Mouse (Mus musculus): ENCODE data around the gene Slc36a2. TPM values are rescaled to one million over a fixed set of nuclear protein-coding genes. Genes with fewer than 3 reads are reported as not detected.

Slc36a2 gene
- polyA plus RNA-seq, 1 experiment from 2014 or later = not detected

DNA sequence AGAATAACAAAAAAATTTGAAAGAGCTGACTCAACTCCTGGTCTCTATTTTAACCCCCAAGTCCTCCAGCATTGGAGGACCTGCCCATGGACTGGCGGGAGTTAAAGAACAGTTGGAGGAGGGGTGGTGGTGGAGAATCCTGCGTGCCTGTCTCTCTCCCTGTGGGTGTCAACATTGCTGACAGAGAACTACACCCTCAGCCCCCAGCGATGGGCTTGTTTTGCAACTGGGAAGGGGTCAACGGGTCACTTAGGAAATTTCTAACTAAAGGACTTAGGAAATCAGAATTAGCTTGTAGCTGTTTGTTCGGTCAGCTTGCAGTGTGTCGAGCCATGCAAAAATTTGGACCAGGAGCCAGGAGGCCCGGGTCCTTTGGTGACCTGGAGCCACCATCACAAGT is 1.8 kb downstream of the Slc36a2 start:
- WGBS = 45% methylated on average over 7 of the region's 7 CpGs
- no peaks in the 10 kb centered on the region for H3K27me3 ChIP-seq (replicated peaks; ENCODE audit: control insufficient read depth, insufficient read depth, low read length)
- ATAC-seq = no peak
- no peaks in the 10 kb centered on the region for H3K9me3 ChIP-seq (ENCODE audit: control insufficient read depth)
- H3K4me3 ChIP-seq (ENCODE audit: low read depth, low read length) = no peak overlapping the region
- TF ChIP-seq CTCF (IDR thresholded peaks at IDR 0.05; ENCODE audit: low read depth) = no peak
- H3K36me3 ChIP-seq (ENCODE audit: control insufficient read depth, insufficient read depth) = no peaks in the 10 kb centered on the region
- H3K27ac ChIP-seq (ENCODE audit: low read depth, low read length) = no peak overlapping the region
- no peaks in the 10 kb centered on the region for H3K4me1 ChIP-seq (replicated peaks; ENCODE audit: control insufficient read depth, insufficient read depth, low read length)
- H3K4me2 ChIP-seq (replicated peaks; ENCODE audit: low read depth) = no peak overlapping the region
- no peak overlapping the region for H3K9ac ChIP-seq (ENCODE audit: low read depth, low read length)

DNA sequence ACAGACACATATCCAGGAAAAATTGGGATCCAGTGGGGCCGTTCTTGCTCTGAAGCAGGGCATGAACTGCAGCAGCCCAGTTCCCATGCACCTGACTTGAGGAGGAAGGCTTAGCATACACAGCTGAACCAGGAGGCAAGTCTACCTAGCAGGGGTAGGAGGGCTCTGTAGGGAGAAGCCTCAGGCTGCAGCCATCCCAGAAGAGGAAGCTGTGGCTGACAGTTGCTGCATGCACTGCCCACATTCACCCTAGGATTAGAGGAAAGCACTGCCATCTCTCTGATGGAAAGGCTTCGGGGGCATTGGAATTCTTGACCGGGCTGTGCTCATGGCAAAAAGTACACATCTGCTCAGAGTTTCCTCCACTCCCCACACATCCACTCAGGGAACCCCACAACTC is 5.0 kb downstream of the Slc36a2 start:
- WGBS = 87% methylated on average over 3 of the region's 3 CpGs
- Histone ChIP-seq H3K4me2 (replicated peaks; ENCODE audit: low read depth) (no peak overlapping the region), H3K4me1 (replicated peaks; ENCODE audit: control insufficient read depth, insufficient read depth, low read length) (no peaks in the 10 kb centered on the region), H3K27me3 (replicated peaks; ENCODE audit: control insufficient read depth, insufficient read depth, low read length) (no peaks in the 10 kb centered on the region), H3K27ac (ENCODE audit: low read depth, low read length) (no peak overlapping the region), H3K4me3 (ENCODE audit: low read depth, low read length) (no peak overlapping the region), H3K9me3 (ENCODE audit: control insufficient read depth) (no peaks in the 10 kb centered on the region), H3K9ac (ENCODE audit: low read depth, low read length) (no peak overlapping the region), H3K36me3 (ENCODE audit: control insufficient read depth, insufficient read depth) (no peaks in the 10 kb centered on the region)
- ATAC-seq = no peak
- TF ChIP-seq CTCF (IDR thresholded peaks at IDR 0.05; ENCODE audit: low read depth) = no peak

DNA sequence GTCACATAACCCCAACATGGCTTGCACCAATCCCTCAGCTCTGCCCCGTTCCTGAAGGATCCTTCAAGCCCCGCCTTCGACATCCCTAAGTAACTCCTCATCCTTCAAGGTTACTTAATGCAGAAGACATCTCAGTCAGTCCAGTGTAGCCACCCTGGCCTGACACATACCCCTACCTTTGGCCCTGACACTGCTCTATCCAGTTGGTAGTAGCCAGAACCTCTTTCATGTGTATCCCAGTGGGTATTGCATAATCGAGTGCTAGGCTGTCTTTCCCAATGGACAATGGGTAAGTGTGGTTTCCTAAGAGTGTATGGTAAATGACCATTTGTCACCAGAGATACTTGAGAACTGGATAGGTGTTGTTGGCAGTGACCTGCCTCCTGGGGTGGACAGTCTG is 6.0 kb downstream of the Slc36a2 start:
- TF ChIP-seq CTCF (IDR thresholded peaks at IDR 0.05; ENCODE audit: low read depth) = no peak
- H3K9me3 ChIP-seq (ENCODE audit: control insufficient read depth) = no peaks in the 10 kb centered on the region
- no peaks in the 10 kb centered on the region for H3K27me3 ChIP-seq (replicated peaks; ENCODE audit: control insufficient read depth, insufficient read depth, low read length)
- no peak overlapping the region for H3K4me2 ChIP-seq (replicated peaks; ENCODE audit: low read depth)
- H3K4me3 ChIP-seq (ENCODE audit: low read depth, low read length) = no peak overlapping the region
- WGBS = 83% methylated on average over 4 of the region's 4 CpGs
- H3K27ac ChIP-seq (ENCODE audit: low read depth, low read length) = no peak overlapping the region
- no peak for ATAC-seq
- no peaks in the 10 kb centered on the region for H3K4me1 ChIP-seq (replicated peaks; ENCODE audit: control insufficient read depth, insufficient read depth, low read length)
- H3K9ac ChIP-seq (ENCODE audit: low read depth, low read length) = no peak overlapping the region
- H3K36me3 ChIP-seq (ENCODE audit: control insufficient read depth, insufficient read depth) = no peaks in the 10 kb centered on the region

DNA sequence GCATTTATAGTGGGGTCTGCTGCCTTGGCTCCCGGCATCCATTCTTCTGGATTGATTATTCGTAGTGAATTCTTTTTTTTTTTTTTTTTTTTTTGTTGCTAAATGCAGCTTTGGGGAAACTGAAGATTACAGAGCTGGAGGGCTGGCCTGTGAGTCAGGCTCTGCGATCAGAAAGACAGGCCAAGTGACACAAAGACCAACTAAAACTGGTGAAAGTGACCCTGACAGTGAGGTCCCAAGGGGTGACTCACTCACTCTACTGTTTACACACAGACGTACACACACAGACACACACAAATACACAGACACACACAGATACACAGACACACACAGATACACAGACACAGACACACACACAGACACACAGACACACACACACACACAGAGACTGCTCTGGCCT is 14.4 kb downstream of the Slc36a2 start:
- Histone ChIP-seq H3K9me3 (ENCODE audit: control insufficient read depth) (no peaks in the 10 kb centered on the region), H3K4me3 (ENCODE audit: low read depth, low read length) (no peak overlapping the region), H3K27me3 (replicated peaks; ENCODE audit: control insufficient read depth, insufficient read depth, low read length) (no peaks in the 10 kb centered on the region), H3K4me2 (replicated peaks; ENCODE audit: low read depth) (no peak overlapping the region), H3K27ac (ENCODE audit: low read depth, low read length) (no peak overlapping the region), H3K4me1 (replicated peaks; ENCODE audit: control insufficient read depth, insufficient read depth, low read length) (no peaks in the 10 kb centered on the region), H3K9ac (ENCODE audit: low read depth, low read length) (no peak overlapping the region), H3K36me3 (ENCODE audit: control insufficient read depth, insufficient read depth) (no peaks in the 10 kb centered on the region)
- no peak for ATAC-seq
- TF ChIP-seq CTCF (IDR thresholded peaks at IDR 0.05; ENCODE audit: low read depth) = no peak
- 77% methylated on average over 4 of the region's 4 CpGs for WGBS

DNA sequence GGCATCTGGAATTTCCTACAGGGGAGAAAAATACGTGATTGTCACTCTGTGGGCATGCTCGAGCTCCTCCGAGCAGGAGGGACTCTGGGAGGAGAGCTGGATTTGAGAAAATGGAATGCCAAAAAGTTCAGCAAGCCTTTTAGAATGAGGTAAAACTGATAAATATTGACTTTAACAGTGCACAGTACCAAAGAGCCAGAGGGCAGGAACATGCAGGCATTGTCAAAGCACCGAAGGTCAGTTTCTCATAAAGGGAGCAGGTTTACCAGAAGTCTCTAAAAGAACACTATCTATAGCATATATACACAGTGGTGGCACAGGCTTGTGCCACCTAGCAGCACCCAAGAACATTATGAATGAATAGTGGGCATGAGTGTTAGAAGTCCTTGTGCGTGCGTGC is 16.0 kb downstream of the Slc36a2 start:
- Histone ChIP-seq H3K27ac (ENCODE audit: low read depth, low read length) (no peak overlapping the region), H3K4me1 (replicated peaks; ENCODE audit: control insufficient read depth, insufficient read depth, low read length) (no peaks in the 10 kb centered on the region), H3K9ac (ENCODE audit: low read depth, low read length) (no peak overlapping the region), H3K27me3 (replicated peaks; ENCODE audit: control insufficient read depth, insufficient read depth, low read length) (no peaks in the 10 kb centered on the region), H3K36me3 (ENCODE audit: control insufficient read depth, insufficient read depth) (no peaks in the 10 kb centered on the region), H3K4me3 (ENCODE audit: low read depth, low read length) (no peak overlapping the region), H3K4me2 (replicated peaks; ENCODE audit: low read depth) (no peak overlapping the region), H3K9me3 (ENCODE audit: control insufficient read depth) (no peaks in the 10 kb centered on the region)
- no peak for ATAC-seq
- 87% methylated on average over 6 of the region's 6 CpGs for WGBS
- no peak for TF ChIP-seq CTCF (IDR thresholded peaks at IDR 0.05; ENCODE audit: low read depth)

DNA sequence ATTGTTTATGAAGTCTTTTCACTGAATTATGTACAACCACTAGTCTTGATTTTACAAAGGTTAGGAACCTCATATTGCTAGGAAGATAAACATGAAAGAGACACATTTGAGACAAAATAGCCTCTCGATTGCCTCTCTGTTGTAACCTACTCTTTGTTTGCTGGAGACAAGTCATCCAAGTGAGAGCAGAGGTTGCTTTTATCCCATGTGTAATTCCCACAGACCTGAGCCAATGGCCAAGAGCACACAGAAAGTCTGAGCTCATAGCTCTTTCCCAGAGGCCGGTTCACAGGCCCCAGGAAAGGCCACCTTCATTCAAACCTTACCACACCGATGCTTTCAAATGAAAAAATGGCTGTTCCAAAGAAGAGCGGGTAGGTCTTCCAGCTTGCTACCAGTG is 16.4 kb downstream of the Slc36a2 start:
- no peak for TF ChIP-seq CTCF (IDR thresholded peaks at IDR 0.05; ENCODE audit: low read depth)
- Histone ChIP-seq H3K27ac (ENCODE audit: low read depth, low read length) (no peak overlapping the region), H3K9me3 (ENCODE audit: control insufficient read depth) (no peaks in the 10 kb centered on the region), H3K36me3 (ENCODE audit: control insufficient read depth, insufficient read depth) (no peaks in the 10 kb centered on the region), H3K9ac (ENCODE audit: low read depth, low read length) (no peak overlapping the region), H3K4me1 (replicated peaks; ENCODE audit: control insufficient read depth, insufficient read depth, low read length) (no peaks in the 10 kb centered on the region), H3K4me3 (ENCODE audit: low read depth, low read length) (no peak overlapping the region), H3K4me2 (replicated peaks; ENCODE audit: low read depth) (no peak overlapping the region), H3K27me3 (replicated peaks; ENCODE audit: control insufficient read depth, insufficient read depth, low read length) (no peaks in the 10 kb centered on the region)
- no peak for ATAC-seq
- 83% methylated on average over 4 of the region's 4 CpGs for WGBS

DNA sequence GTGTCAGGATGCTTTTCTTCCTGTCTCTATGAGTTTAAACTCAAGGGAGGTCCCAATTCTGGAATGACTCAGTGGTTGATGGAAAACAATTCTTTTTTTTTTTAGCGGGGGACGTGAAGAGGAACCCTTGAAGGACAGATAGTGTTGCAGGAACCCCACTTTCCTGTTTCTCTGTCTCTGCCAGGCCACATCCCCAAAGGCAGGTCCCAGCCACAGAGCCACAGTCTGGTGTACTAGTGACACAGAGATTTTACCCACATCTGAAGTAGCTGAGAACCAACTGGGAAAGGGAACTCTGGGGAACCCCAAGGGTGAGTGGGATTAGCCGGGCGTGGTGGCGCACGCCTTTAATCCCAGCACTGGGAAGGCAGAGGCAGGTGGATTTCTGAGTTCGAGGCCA is 19.1 kb downstream of the Slc36a2 start:
- 88% methylated on average over 7 of the region's 7 CpGs for WGBS

More for the DNA sequence above, 19.1 kb downstream of the Slc36a2 start:
- Histone ChIP-seq H3K9ac (ENCODE audit: low read depth, low read length) (no peak overlapping the region), H3K4me2 (replicated peaks; ENCODE audit: low read depth) (no peak overlapping the region), H3K36me3 (ENCODE audit: control insufficient read depth, insufficient read depth) (no peaks in the 10 kb centered on the region), H3K9me3 (ENCODE audit: control insufficient read depth) (no peaks in the 10 kb centered on the region), H3K4me1 (replicated peaks; ENCODE audit: control insufficient read depth, insufficient read depth, low read length) (no peaks in the 10 kb centered on the region), H3K27ac (ENCODE audit: low read depth, low read length) (no peak overlapping the region), H3K4me3 (ENCODE audit: low read depth, low read length) (no peak overlapping the region), H3K27me3 (replicated peaks; ENCODE audit: control insufficient read depth, insufficient read depth, low read length) (no peaks in the 10 kb centered on the region)
- TF ChIP-seq CTCF (IDR thresholded peaks at IDR 0.05; ENCODE audit: low read depth) = no peak
- ATAC-seq = no peak
